Mouse (Mus musculus): Measurements from ENCODE around the gene Nedd4. TPM values are rescaled to one million over a fixed set of nuclear protein-coding genes. Genes with fewer than 3 reads are reported as not detected.

Gene Nedd4
- polyA plus RNA-seq, 1 experiment from 2014 or later, result 415 TPM

DNA sequence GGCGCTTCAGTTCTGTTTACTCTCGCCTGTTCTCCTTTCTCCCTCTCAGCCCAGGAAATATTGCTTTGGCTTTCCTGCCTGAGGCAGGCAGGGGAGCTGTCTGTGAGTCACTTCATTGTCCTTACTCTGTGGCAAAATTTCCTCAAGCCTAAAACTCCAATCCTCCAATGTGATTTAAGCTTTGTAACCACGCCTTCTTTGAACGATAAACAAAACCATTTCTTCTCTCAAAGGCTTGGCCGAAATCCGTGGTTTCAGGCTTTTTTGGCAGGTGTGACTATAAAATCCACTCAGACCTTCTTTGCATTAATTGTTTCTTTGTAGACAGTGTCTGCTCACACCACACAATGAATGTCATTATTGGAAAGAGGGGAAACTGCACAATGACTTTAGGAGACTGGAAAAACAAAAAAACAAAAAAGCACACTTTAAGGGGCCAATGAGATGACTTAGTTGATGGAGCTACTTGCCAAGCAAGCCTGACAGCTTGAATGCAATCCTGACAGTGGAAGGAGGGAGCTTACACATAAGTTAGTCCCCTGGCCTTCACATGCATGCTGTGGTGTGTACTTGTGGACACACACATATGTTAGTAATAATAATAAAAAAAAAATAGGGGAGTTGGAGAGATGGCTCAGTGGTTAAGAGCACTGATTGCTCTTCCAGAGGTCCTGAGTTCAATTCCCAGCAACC is 17.6 kb upstream of the Nedd4 start:
- no peak for ATAC-seq

DNA sequence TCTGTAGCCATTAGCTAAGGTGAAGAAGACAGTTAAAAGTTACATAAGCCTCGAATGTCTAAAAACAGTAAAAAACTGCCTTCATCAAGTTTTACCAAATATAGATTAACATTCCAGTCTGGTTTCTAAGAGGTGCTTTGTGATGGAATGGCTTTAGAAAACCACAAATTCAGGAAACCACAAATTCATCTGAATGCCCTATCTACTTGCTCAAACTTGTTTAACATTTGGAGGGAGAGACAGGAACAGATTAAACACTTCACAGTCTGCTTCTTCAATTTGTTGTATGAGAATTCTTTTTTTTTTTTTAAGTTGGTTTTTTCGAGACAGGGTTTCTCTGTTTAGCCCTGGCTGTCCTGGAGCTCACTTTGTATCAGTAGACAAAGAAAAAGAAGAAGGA is 12.4 kb upstream of the Nedd4 start:
- H3K27ac ChIP-seq (ENCODE audit: low read length), result no peak overlapping the region
- WGBS, result 70% methylated on average over 2 of the region's 2 CpGs
- ATAC-seq, result no peak

More for the DNA sequence above, 17.6 kb upstream of the Nedd4 start:
- H3K36me3 ChIP-seq (ENCODE audit: control insufficient read depth, insufficient read depth), result no peaks in the 10 kb centered on the region
- H3K27ac ChIP-seq (ENCODE audit: low read length), result no peak overlapping the region
- no peaks in the 10 kb centered on the region for H3K9me3 ChIP-seq (ENCODE audit: control insufficient read depth, low read length)
- no peak overlapping the region for H3K4me2 ChIP-seq (ENCODE audit: low read length)
- peaks cover 19% of the 10 kb centered on the region for H3K4me1 ChIP-seq (replicated peaks; ENCODE audit: control insufficient read depth, insufficient read depth, low read length)
- no peak overlapping the region for H3K9ac ChIP-seq (replicated peaks; ENCODE audit: low read depth, low read length)
- 19% methylated on average over 6 of the region's 6 CpGs for WGBS
- no peaks in the 10 kb centered on the region for H3K27me3 ChIP-seq (replicated peaks; ENCODE audit: control insufficient read depth, insufficient read depth, low read length)
- no peak overlapping the region for H3K4me3 ChIP-seq (replicated peaks; ENCODE audit: low read length)

DNA sequence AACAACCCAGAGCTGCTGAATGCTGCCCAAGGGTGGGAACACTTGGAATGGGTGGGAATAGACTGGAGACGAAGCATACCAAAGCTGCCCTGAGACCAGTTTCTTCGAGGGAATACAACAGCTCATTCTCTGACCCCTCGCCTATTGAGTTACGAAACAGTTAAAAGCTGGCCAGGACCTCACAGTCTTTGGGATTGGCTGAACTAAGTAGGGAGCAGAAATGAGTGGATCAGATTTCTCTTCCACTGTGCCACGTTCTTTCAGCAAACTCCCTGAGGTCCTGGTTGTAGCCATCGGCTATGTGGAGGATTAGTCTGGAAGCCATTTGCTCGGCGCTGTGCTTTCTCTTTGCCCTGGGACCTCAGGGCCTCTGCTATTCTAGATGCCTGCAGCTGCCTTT is 9.2 kb upstream of the Nedd4 start:
- 5% methylated on average over 8 of the region's 8 CpGs for WGBS
- Histone ChIP-seq H3K27me3 (replicated peaks; ENCODE audit: control insufficient read depth, insufficient read depth, low read length) (no peaks in the 10 kb centered on the region), H3K4me1 (replicated peaks; ENCODE audit: control insufficient read depth, insufficient read depth, low read length) (no peaks in the 10 kb centered on the region), H3K9me3 (ENCODE audit: control insufficient read depth, low read length) (no peaks in the 10 kb centered on the region), H3K36me3 (ENCODE audit: control insufficient read depth, insufficient read depth) (no peaks in the 10 kb centered on the region), H3K4me2 (ENCODE audit: low read length) (no peak overlapping the region), H3K27ac (ENCODE audit: low read length) (no peak overlapping the region), H3K4me3 (replicated peaks; ENCODE audit: low read length) (no peak overlapping the region), H3K9ac (replicated peaks; ENCODE audit: low read depth, low read length) (no peak overlapping the region)
- peak; percentile 58; the same call in 1 of the 2 replicates for ATAC-seq

More for the DNA sequence above, 12.4 kb upstream of the Nedd4 start:
- Histone ChIP-seq H3K4me1 (replicated peaks; ENCODE audit: control insufficient read depth, insufficient read depth, low read length) (no peaks in the 10 kb centered on the region), H3K27me3 (replicated peaks; ENCODE audit: control insufficient read depth, insufficient read depth, low read length) (no peaks in the 10 kb centered on the region), H3K36me3 (ENCODE audit: control insufficient read depth, insufficient read depth) (no peaks in the 10 kb centered on the region), H3K4me2 (ENCODE audit: low read length) (no peak overlapping the region), H3K9ac (replicated peaks; ENCODE audit: low read depth, low read length) (no peak overlapping the region), H3K4me3 (replicated peaks; ENCODE audit: low read length) (no peak overlapping the region), H3K9me3 (ENCODE audit: control insufficient read depth, low read length) (no peaks in the 10 kb centered on the region)

- H3K27me3 ChIP-seq (replicated peaks; ENCODE audit: control insufficient read depth, insufficient read depth, low read length), result no peaks in the 10 kb centered on the region
- no peak overlapping the region for H3K4me3 ChIP-seq (replicated peaks; ENCODE audit: low read length)
- WGBS, result 32% methylated on average over 4 of the region's 4 CpGs
- no peaks in the 10 kb centered on the region for H3K36me3 ChIP-seq (ENCODE audit: control insufficient read depth, insufficient read depth)
- H3K27ac ChIP-seq (ENCODE audit: low read length), result no peak overlapping the region
- no peaks in the 10 kb centered on the region for H3K4me1 ChIP-seq (replicated peaks; ENCODE audit: control insufficient read depth, insufficient read depth, low read length)
- H3K9me3 ChIP-seq (ENCODE audit: control insufficient read depth, low read length), result no peaks in the 10 kb centered on the region
- no peak for ATAC-seq
- H3K9ac ChIP-seq (replicated peaks; ENCODE audit: low read depth, low read length), result no peak overlapping the region
- H3K4me2 ChIP-seq (ENCODE audit: low read length), result no peak overlapping the region
Measured at GRCm38 (mm10) chr9:72653533-72653932, 8.6 kb upstream of the Nedd4 start.

DNA sequence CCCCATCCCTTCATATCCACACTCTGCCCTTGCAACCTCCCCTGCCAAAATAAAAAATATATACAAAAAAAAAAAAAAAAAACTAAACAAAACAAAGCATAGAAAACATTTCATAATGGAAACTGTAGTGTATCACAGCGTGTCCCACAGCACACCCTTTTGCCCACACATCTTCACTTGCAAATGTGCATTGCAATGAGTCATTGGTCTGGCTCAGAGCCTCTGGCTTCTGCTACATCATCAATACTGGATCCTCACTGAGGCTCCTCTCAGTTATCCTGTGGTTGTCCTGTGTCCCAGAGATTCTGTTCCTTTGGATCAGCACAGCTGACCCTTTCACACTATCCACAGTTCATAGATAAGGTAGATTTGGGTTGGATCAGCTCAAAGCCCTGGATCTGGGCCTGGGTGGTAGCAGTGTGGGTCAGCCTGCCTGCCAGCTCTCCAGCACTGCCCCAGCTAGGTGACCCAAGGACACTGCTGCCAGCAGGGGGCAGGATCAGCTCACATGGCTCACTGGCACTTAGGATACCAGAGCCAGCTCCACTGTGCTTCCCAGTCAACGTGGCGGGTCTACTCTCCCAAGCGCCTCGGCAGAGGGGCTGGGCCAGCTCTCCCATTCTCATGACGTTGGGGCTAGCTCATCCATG is 7.4 kb upstream of the Nedd4 start:
- Histone ChIP-seq H3K27ac (ENCODE audit: low read length) (no peak overlapping the region), H3K4me3 (replicated peaks; ENCODE audit: low read length) (no peak overlapping the region), H3K4me2 (ENCODE audit: low read length) (no peak overlapping the region), H3K4me1 (replicated peaks; ENCODE audit: control insufficient read depth, insufficient read depth, low read length) (no peaks in the 10 kb centered on the region), H3K9me3 (ENCODE audit: control insufficient read depth, low read length) (no peaks in the 10 kb centered on the region), H3K36me3 (ENCODE audit: control insufficient read depth, insufficient read depth) (no peaks in the 10 kb centered on the region), H3K27me3 (replicated peaks; ENCODE audit: control insufficient read depth, insufficient read depth, low read length) (no peaks in the 10 kb centered on the region), H3K9ac (replicated peaks; ENCODE audit: low read depth, low read length) (no peak overlapping the region)
- WGBS, result 64% methylated on average over 6 of the region's 6 CpGs
- ATAC-seq, result no peak

DNA sequence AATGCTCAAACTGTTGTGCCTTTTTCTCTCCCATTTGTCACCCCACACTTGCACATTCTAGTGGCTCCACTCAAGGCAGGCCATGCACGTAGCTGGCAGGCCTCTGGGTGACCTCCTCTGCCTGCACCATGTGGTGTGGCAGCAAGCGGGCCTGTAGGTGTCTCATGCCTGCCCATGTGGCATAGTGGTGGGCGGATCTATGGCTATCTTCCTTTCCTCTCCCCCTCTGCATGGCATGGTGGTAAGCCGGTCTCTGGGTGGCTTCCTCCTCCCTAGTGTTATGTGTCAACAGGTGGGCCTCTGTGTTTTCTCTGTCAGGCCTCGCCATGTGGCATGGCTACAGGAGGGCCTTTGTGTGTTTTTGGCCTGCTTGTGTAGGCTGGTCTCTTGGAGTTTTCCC is 6.5 kb upstream of the Nedd4 start:
- ATAC-seq, result no peak
- Histone ChIP-seq H3K4me3 (replicated peaks; ENCODE audit: low read length) (no peak overlapping the region), H3K27ac (ENCODE audit: low read length) (no peak overlapping the region), H3K9me3 (ENCODE audit: control insufficient read depth, low read length) (no peaks in the 10 kb centered on the region), H3K4me2 (ENCODE audit: low read length) (no peak overlapping the region), H3K36me3 (ENCODE audit: control insufficient read depth, insufficient read depth) (no peaks in the 10 kb centered on the region), H3K27me3 (replicated peaks; ENCODE audit: control insufficient read depth, insufficient read depth, low read length) (no peaks in the 10 kb centered on the region), H3K9ac (replicated peaks; ENCODE audit: low read depth, low read length) (no peak overlapping the region), H3K4me1 (replicated peaks; ENCODE audit: control insufficient read depth, insufficient read depth, low read length) (no peaks in the 10 kb centered on the region)
- 74% methylated on average over 5 of the region's 5 CpGs for WGBS

DNA sequence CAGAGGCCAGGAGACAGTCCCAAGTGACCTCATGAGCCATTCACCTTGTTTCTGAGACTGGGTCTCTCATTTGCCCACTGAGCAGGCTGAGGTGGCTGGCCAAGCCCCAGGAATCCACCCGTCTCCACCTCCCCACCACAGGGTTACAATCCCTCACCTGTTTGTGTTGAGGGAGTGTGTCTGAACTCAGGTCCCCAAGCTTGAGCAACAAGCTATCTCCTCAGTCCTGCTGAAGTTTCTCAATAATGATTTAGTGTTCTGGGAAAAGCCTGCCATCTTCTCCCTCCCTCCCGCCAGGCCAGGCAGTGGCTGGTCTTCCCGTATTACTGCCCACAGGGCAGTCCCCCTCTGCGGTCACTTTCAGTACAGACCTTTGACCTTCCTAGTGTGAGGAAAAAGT is 5.7 kb upstream of the Nedd4 start:
- Histone ChIP-seq H3K36me3 (ENCODE audit: control insufficient read depth, insufficient read depth) (no peaks in the 10 kb centered on the region), H3K9me3 (ENCODE audit: control insufficient read depth, low read length) (no peaks in the 10 kb centered on the region), H3K4me2 (ENCODE audit: low read length) (no peak overlapping the region), H3K4me1 (replicated peaks; ENCODE audit: control insufficient read depth, insufficient read depth, low read length) (0 out of 2 replicates have a peak, but pooled peaks cover 1% of the 10 kb centered on the region), H3K27ac (ENCODE audit: low read length) (no peak overlapping the region), H3K4me3 (replicated peaks; ENCODE audit: low read length) (no peak overlapping the region), H3K27me3 (replicated peaks; ENCODE audit: control insufficient read depth, insufficient read depth, low read length) (no peaks in the 10 kb centered on the region), H3K9ac (replicated peaks; ENCODE audit: low read depth, low read length) (no peak overlapping the region)
- no peak for ATAC-seq
- 36% methylated on average over 4 of the region's 4 CpGs for WGBS

GRCm38 (mm10) chr9:72656940-72657339 is 5.2 kb upstream of the Nedd4 start:
- Histone ChIP-seq H3K36me3 (ENCODE audit: control insufficient read depth, insufficient read depth) (no peaks in the 10 kb centered on the region), H3K4me3 (replicated peaks; ENCODE audit: low read length) (no peak overlapping the region), H3K9ac (replicated peaks; ENCODE audit: low read depth, low read length) (no peak overlapping the region), H3K27me3 (replicated peaks; ENCODE audit: control insufficient read depth, insufficient read depth, low read length) (no peaks in the 10 kb centered on the region), H3K4me2 (ENCODE audit: low read length) (no peak overlapping the region), H3K4me1 (replicated peaks; ENCODE audit: control insufficient read depth, insufficient read depth, low read length) (0 out of 2 replicates have a peak, but pooled peaks cover 2% of the 10 kb centered on the region), H3K9me3 (ENCODE audit: control insufficient read depth, low read length) (no peaks in the 10 kb centered on the region), H3K27ac (ENCODE audit: low read length) (no peak overlapping the region)
- 31% methylated on average over 3 of the region's 3 CpGs for WGBS
- no peak for ATAC-seq

DNA sequence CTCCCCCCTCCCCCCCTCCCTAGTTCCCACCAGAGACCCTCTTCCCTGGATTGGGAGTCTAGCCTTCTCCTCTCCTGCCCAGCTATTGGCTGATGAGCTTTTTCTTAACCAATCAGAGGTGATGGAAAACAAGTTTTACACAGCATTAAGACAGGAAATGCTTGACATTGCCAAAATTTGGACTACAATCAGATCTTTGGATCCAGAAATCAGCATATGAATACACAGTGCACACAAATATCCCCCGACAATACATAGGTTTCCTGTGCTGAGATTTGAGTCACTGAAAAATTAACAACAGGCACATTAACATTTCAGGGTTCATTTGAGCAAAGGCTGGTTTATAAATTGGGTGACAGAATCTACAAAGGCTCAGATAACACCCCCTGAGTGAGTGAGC is 4.5 kb upstream of the Nedd4 start:
- 0 out of 2 replicates have a peak, but pooled peaks cover 2% of the 10 kb centered on the region for H3K4me1 ChIP-seq (replicated peaks; ENCODE audit: control insufficient read depth, insufficient read depth, low read length)
- H3K4me2 ChIP-seq (ENCODE audit: low read length), result no peak overlapping the region
- no peaks in the 10 kb centered on the region for H3K27me3 ChIP-seq (replicated peaks; ENCODE audit: control insufficient read depth, insufficient read depth, low read length)
- 31% methylated on average over 1 of the region's 1 CpGs for WGBS
- H3K9ac ChIP-seq (replicated peaks; ENCODE audit: low read depth, low read length), result no peak overlapping the region
- no peak for ATAC-seq
- no peak overlapping the region for H3K27ac ChIP-seq (ENCODE audit: low read length)
- no peak overlapping the region for H3K4me3 ChIP-seq (replicated peaks; ENCODE audit: low read length)
- no peaks in the 10 kb centered on the region for H3K9me3 ChIP-seq (ENCODE audit: control insufficient read depth, low read length)
- no peaks in the 10 kb centered on the region for H3K36me3 ChIP-seq (ENCODE audit: control insufficient read depth, insufficient read depth)
